Mouse (Mus musculus) midbrain, embryonic 16.5 days (tissue): ENCODE results near the gene Calcb. TPM values are rescaled to one million over a fixed set of nuclear protein-coding genes. Genes with fewer than 3 reads are reported as not detected.

ENCODE experiments used
- ATAC-seq: fragments of 200-750 bp; cut with Nextera tagmentation; 2 replicates; pipeline ENCODE4 v1.8.0; 2017; ENCODE audit warnings: moderate TSS enrichment
- H3K27ac ChIP-seq: fragments of 300-500 bp; sonication (generic); 2 replicates; pipeline ENCODE4 v1.5.1; 2014; ENCODE audit warnings: mild to moderate bottlenecking, low read length, mixed read lengths
- H3K27me3 ChIP-seq: fragments of 300-500 bp; sonication (generic); 2 replicates; pipeline ENCODE4 v1.6.1; 2014; ENCODE audit warnings: low read depth, low read length, mixed read lengths; ENCODE audit not compliant: control insufficient read depth, insufficient read depth
- H3K36me3 ChIP-seq: fragments of 300-500 bp; sonication (generic); 2 replicates; pipeline ENCODE4 v1.6.1; 2014; ENCODE audit warnings: mild to moderate bottlenecking, low read length, moderate library complexity, mixed read lengths; ENCODE audit not compliant: control insufficient read depth, insufficient read depth
- H3K4me1 ChIP-seq: fragments of 300-500 bp; sonication (generic); 2 replicates; pipeline ENCODE4 v1.6.1; 2014; ENCODE audit warnings: mild to moderate bottlenecking, low read length, mixed read lengths; ENCODE audit not compliant: control insufficient read depth, insufficient read depth
- H3K4me2 ChIP-seq: fragments of 300-500 bp; sonication (generic); 2 replicates; pipeline ENCODE4 v1.6.1; 2014; ENCODE audit warnings: mild to moderate bottlenecking, low read length, mixed read lengths
- H3K4me3 ChIP-seq: fragments of 300-500 bp; sonication (generic); 2 replicates; pipeline ENCODE4 v1.5.1; 2014; ENCODE audit warnings: low read depth, mild to moderate bottlenecking, low read length, moderate library complexity, mixed read lengths
- H3K9ac ChIP-seq: fragments of 300-500 bp; sonication (generic); 2 replicates; pipeline ENCODE4 v1.6.1; 2014; ENCODE audit warnings: low read depth, low read length, mixed read lengths
- H3K9me3 ChIP-seq: fragments of 300-500 bp; sonication (generic); replicated peaks from 2 replicates; pipeline ENCODE4 v1.6.1; 2014; ENCODE audit warnings: mild to moderate bottlenecking, low read length, mixed read lengths; ENCODE audit not compliant: control insufficient read depth, poor library complexity, severe bottlenecking
- WGBS: fragments of 180-500 bp; shearing (Covaris S2); extraction: QIAGEN DNeasy Blood & Tissue Kit; methylation state at CpG from one replicate; pipeline ENCODE4 v1.1.7; 2014; 5-methylcytosine and 5-hydroxymethylcytosine counted together
- polyA plus RNA-seq: library from polyadenylated mRNA; unstranded; fragments of >200 nt; fragmentation: Nextera tagmentation; extraction: Ambion mirVana; gene quantifications from 2 replicates; pipeline ENCODE4 v1.2.1, GENCODE M21; 2015

Calcb gene
- 0.39 TPM in 1 of 2 replicates, not detected in the other for polyA plus RNA-seq

DNA sequence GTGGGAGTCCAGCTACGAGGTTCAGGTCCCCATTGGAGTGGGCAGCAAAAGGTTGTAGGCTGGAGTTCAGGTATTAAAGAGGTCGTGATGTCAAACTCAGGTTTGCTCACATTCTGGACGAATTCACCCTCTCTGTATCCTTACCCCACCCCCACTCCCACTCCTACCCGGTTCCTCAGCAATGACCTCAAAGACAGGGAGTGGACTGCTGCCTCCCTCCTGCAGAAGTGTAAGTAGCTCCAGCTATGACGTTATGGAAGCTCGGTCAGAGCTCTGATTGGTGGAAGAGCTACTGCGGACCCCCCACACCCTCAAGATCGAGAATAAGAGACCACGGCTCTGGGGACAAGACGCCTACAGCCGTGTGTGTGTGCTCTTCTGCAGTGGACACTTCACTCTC, at the start of gene Calcb:
Gene Calcb, plus strand, starts transcription at position 344 of the 400 bp plus-strand sequence.
- Histone ChIP-seq H3K36me3 (no peaks in the 10 kb centered on the region), H3K4me2 (peak within 1 kb of the TSS; percentile 37), H3K9me3 (no peaks in the 10 kb centered on the region), H3K27ac (no peak within 1 kb of the TSS), H3K4me3 (peak within 1 kb of the TSS; percentile 1; the same call in 1 of the 2 replicates), H3K4me1 (peaks cover 13% of the 10 kb centered on the region), H3K9ac (no peak within 1 kb of the TSS), H3K27me3 (peaks cover 24% of the 10 kb centered on the region)
- ATAC-seq = no peak
- WGBS = 4% methylated on average over 11 of the region's 11 CpGs

DNA sequence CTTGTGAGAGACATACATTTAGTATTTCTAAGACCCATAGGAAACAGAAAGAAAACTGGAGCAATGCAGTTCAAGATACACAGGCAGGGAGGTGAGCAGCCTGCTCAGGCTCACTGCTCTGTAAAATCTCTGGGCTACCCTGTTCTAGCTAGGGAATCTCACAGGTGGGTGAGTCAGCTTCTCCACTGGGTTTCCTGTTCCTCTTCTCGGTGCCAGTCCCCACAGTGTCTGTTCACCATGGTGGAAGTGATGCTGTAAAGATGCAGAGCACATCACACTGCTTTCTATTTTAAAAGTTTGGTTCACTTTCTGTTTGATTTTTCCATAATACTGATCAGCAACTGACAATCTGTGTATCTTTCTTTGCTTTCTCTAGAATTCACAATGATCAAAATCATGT, 47.0 kb upstream of the Calcb start:
- ATAC-seq = no peak
- no peak overlapping the region for H3K9ac ChIP-seq
- no peak overlapping the region for H3K4me2 ChIP-seq
- no peak overlapping the region for H3K4me3 ChIP-seq
- H3K4me1 ChIP-seq = no peaks in the 10 kb centered on the region
- no peaks in the 10 kb centered on the region for H3K27me3 ChIP-seq
- 74% methylated on average over 1 of the region's 1 CpGs for WGBS
- H3K27ac ChIP-seq = no peak overlapping the region
- H3K9me3 ChIP-seq = no peaks in the 10 kb centered on the region
- H3K36me3 ChIP-seq = no peaks in the 10 kb centered on the region

DNA sequence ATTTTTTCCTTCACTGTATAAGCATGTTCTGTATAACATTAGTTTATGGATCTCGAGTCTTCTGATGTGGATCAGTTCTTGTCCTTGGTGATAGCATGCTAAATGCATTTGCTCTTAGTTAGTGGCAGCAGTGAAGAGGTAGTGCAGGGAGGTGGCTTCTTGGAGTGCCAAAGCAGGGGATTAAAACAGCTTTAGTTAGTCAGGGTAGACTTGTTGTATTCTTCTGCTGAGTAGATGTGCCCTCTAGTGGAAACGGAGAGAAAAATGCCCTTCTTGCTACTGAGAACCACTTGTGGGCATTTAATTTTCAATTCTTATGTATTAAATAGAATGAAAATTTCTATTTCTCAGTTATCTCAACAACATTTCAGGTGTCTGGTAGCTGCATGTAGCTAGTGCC, 45.7 kb upstream of the Calcb start:
- Histone ChIP-seq H3K4me1 (no peaks in the 10 kb centered on the region), H3K4me2 (no peak overlapping the region)

DNA sequence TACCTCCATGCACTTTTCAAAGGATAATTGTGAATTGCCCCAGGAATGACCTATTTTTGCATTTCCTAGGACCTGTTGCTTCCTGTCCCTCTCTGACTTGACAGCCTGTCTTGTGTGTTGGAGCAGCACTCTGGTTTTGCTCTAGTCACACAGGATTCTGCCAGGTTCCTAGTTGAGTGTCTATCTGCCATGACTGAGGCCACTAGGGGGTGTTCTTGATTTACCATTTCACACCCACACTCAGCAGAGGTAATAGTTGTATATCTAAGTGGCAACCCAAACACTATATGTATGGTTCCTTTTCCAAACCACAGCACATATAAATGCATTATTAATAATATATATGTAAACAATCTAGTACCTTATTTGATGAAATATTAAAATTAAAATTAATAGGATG, 26.1 kb upstream of the Calcb start:
- Histone ChIP-seq H3K27me3 (no peaks in the 10 kb centered on the region), H3K4me1 (no peaks in the 10 kb centered on the region), H3K27ac (no peak overlapping the region), H3K4me3 (no peak overlapping the region), H3K4me2 (no peak overlapping the region), H3K36me3 (no peaks in the 10 kb centered on the region), H3K9ac (no peak overlapping the region), H3K9me3 (no peaks in the 10 kb centered on the region)
- ATAC-seq = no peak

More for the DNA sequence above, 45.7 kb upstream of the Calcb start:
- H3K36me3 ChIP-seq = no peaks in the 10 kb centered on the region
- no peak overlapping the region for H3K4me3 ChIP-seq
- H3K27ac ChIP-seq = no peak overlapping the region
- no peak overlapping the region for H3K9ac ChIP-seq
- ATAC-seq = no peak
- 29% methylated on average over 2 of the region's 2 CpGs for WGBS
- no peaks in the 10 kb centered on the region for H3K27me3 ChIP-seq
- H3K9me3 ChIP-seq = no peaks in the 10 kb centered on the region

DNA sequence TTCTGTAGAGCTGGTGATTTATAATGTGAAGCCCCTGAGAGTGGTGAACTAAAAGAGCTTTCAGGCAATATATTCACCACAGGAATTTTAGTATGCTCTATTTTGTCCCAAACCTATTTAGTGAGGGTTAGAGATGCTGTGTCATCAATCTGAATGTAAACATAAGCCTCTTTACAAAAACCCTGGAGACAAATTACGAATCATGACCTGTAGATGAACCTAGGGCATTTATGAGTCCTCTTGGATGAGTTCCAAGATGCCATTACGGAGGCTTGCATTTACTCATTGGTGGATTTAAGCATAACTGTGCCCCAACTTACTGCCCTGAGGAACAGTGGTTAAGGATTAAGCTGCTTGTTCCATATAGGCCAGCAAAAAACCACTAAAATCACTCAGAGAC, 17.6 kb upstream of the Calcb start:
- no peak overlapping the region for H3K9ac ChIP-seq
- no peak overlapping the region for H3K27ac ChIP-seq
- H3K27me3 ChIP-seq = no peaks in the 10 kb centered on the region
- 57% methylated on average over 2 of the region's 2 CpGs for WGBS
- no peaks in the 10 kb centered on the region for H3K36me3 ChIP-seq
- no peak for ATAC-seq
- no peak overlapping the region for H3K4me2 ChIP-seq
- no peak overlapping the region for H3K4me3 ChIP-seq
- no peaks in the 10 kb centered on the region for H3K4me1 ChIP-seq
- no peaks in the 10 kb centered on the region for H3K9me3 ChIP-seq

- no peaks in the 10 kb centered on the region for H3K36me3 ChIP-seq
- H3K4me3 ChIP-seq = no peak overlapping the region
- no peak for ATAC-seq
- H3K27me3 ChIP-seq = no peaks in the 10 kb centered on the region
- H3K9me3 ChIP-seq = no peaks in the 10 kb centered on the region
- no peak overlapping the region for H3K4me2 ChIP-seq
- H3K9ac ChIP-seq = no peak overlapping the region
- WGBS = 83% methylated on average over 4 of the region's 4 CpGs
- H3K4me1 ChIP-seq = no peaks in the 10 kb centered on the region
- no peak overlapping the region for H3K27ac ChIP-seq
These were observed 11.7 kb upstream of the Calcb start for GRCm38 (mm10) chr7:114706716-114707115.

DNA sequence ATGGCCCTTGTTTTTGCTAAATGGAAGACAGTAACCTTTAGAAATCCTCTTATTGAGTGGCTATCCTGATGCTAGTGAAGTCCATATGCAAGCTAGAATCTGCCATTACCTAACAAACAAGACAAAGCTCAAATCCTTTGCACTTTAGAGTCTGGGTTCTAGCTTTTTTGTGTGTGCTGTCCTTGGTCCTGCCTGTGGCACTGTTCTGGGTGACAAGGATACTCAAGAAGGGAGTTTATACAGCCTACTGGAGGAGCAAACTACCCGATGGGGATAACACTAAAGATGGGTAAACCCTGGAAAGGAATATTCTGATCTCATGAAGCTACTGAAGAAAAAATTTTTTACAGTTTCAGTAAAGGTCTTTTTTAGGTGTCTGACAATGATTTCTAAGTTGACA, 11.0 kb upstream of the Calcb start:
- H3K9me3 ChIP-seq = no peaks in the 10 kb centered on the region
- no peaks in the 10 kb centered on the region for H3K4me1 ChIP-seq
- H3K9ac ChIP-seq = no peak overlapping the region
- 82% methylated on average over 1 of the region's 1 CpGs for WGBS
- H3K27ac ChIP-seq = no peak overlapping the region
- no peaks in the 10 kb centered on the region for H3K36me3 ChIP-seq
- H3K27me3 ChIP-seq = no peaks in the 10 kb centered on the region
- no peak overlapping the region for H3K4me3 ChIP-seq
- no peak for ATAC-seq
- H3K4me2 ChIP-seq = no peak overlapping the region

- H3K4me3 ChIP-seq = no peak overlapping the region
- H3K9me3 ChIP-seq = no peaks in the 10 kb centered on the region
- no peaks in the 10 kb centered on the region for H3K27me3 ChIP-seq
- ATAC-seq = no peak
- no peak overlapping the region for H3K4me2 ChIP-seq
- no peaks in the 10 kb centered on the region for H3K36me3 ChIP-seq
- 78% methylated on average over 2 of the region's 2 CpGs for WGBS
- no peaks in the 10 kb centered on the region for H3K4me1 ChIP-seq
- H3K9ac ChIP-seq = no peak overlapping the region
- no peak overlapping the region for H3K27ac ChIP-seq
These were observed 8.0 kb upstream of the Calcb start for GRCm38 (mm10) chr7:114710419-114710818.

DNA sequence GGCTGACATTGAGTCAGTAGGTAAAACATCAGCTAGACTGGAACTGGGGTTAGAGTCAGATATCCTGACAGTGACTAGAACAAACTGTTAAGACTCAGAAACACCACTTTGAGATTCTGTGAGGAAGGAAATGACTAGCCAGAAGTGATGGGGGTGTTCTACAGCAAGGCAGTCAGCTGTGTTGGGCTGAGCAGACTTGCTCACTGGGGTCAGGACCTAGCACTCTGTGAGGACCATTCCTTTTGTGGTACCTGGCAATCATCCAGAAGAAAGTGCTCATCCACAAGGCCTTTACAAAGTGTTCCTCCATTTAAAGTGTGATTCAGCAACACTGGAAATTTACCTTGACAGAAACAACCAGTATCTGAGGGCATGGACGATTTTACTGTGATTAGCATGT, 5.9 kb upstream of the Calcb start:
- no peaks in the 10 kb centered on the region for H3K4me1 ChIP-seq
- no peak overlapping the region for H3K9ac ChIP-seq
- no peak overlapping the region for H3K4me2 ChIP-seq
- no peak overlapping the region for H3K4me3 ChIP-seq
- peaks cover 5% of the 10 kb centered on the region for H3K27me3 ChIP-seq
- WGBS = 66% methylated on average over 1 of the region's 1 CpGs
- H3K9me3 ChIP-seq = no peaks in the 10 kb centered on the region
- no peak for ATAC-seq
- H3K36me3 ChIP-seq = no peaks in the 10 kb centered on the region
- H3K27ac ChIP-seq = no peak overlapping the region
